Mouse (Mus musculus) small intestine, adult 2 months (tissue): ENCODE results near the gene Flcn.

Experiments used
- CTCF ChIP-seq: fragments of 200-500 bp; IDR thresholded peaks from 2 replicates; pipeline ENCODE4 v1.5.1; 2012; ENCODE audit warnings: low read depth, mild to moderate bottlenecking, control low read depth, inconsistent platforms, low read length, moderate library complexity, mixed read lengths; ENCODE audit not compliant: insufficient replicate concordance, insufficient read length; ENCODE audit errors: extremely low read depth
- POLR2A ChIP-seq: fragments of 200-500 bp; IDR thresholded peaks from 2 replicates; pipeline ENCODE4 v1.6.1; 2012; ENCODE audit warnings: low read depth, mild to moderate bottlenecking, control low read depth, inconsistent platforms, low read length, moderate library complexity

DNA sequence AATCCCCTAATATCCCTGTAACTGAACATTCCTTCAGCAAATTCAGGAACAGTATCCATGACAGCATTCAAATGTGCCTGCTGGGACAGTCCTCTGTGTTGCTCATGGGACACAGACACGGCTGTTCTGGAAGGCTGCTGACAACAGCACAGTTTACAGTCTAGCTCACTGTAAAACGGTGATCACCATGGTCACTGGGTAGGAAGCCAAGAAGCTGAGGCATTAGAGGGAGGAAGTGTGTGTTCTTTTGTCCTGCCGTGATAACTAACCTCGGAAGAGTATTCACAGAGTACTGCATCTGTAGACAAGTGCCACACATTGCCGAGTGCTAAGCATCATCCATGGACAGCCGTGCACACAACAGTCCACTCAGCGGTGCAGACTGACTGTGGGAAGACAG, 39.1 kb downstream of the Flcn start:
- TF ChIP-seq POLR2A (no peak), CTCF (no peak)
